Comparison of ENCODE assay signal across 27 mouse cellular contexts in the genomic region with DNA sequence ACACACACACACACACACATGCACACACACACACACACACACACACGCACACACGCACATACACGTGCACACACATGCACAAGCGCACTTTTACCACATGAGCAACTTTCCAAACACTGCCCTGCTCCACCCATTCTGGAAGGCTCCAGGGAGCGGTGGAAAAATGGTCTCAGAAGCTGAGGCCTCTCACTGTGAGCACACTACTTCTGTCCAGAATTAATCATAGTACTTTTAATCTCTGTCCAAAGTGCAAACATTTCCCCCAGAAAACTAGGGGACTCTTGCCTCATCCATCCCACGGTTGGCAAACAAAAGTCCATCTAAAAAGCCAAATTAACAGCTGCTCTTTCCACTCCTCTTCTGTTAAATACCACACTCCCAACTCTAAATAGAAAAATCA.
A peak's percentile ranks its signal among the peaks of the same experiment; 100 is the strongest.
DNase-seq lines count a peak whose midpoint lies in the region; ATAC-seq and TF ChIP-seq lines count a peak whose summit lies in the region.
"Had no signal": no experiment of that assay in that cellular context is flagged by ENCODE, and none has a peak within 500 bp of the region (broad histone marks: within the 10 kb centered on the region; RNA-seq: fewer than 3 reads in every experiment).

No protein-coding gene starts in this region.

- H3K9me3 ChIP-seq in heart, embryonic 12.5 days (replicated peaks): no peaks in the 10 kb centered on the region
- no peaks in the 10 kb centered on the region for H3K9me3 ChIP-seq in liver, postnatal 0 days (ENCODE audit: low read length)
- no peaks in the 10 kb centered on the region for H3K9me3 ChIP-seq in liver, embryonic 12.5 days (replicated peaks)
- H3K9me3 ChIP-seq: G1E; heart, embryonic 15.5 days; megakaryocyte, embryonic 14.5 days; midbrain, embryonic 12.5 days; neural tube, embryonic 13.5 days had no signal

- H3K4me1 ChIP-seq in heart, embryonic 12.5 days (replicated peaks): peaks cover 8% of the 10 kb centered on the region; the same call in 1 of the 2 replicates
- H3K4me1 ChIP-seq in liver, postnatal 0 days (ENCODE audit: insufficient read depth): peaks cover 9% of the 10 kb centered on the region
- H3K4me1 ChIP-seq in liver, embryonic 12.5 days: peaks cover 52% of the 10 kb centered on the region
- H3K4me1 ChIP-seq: heart, embryonic 15.5 days; megakaryocyte, embryonic 14.5 days; neural tube, embryonic 13.5 days had no signal

- TF ChIP-seq EP300 in liver, postnatal 0 days (IDR thresholded peaks at IDR 0.05; ENCODE audit: low read depth): no peak

- H3K27me3 ChIP-seq in heart, embryonic 12.5 days (replicated peaks): no peaks in the 10 kb centered on the region
- H3K27me3 ChIP-seq in liver, postnatal 0 days (ENCODE audit: insufficient read depth, low read length): no peaks in the 10 kb centered on the region
- no peaks in the 10 kb centered on the region for H3K27me3 ChIP-seq in liver, embryonic 12.5 days (replicated peaks)
- H3K27me3 ChIP-seq: heart, embryonic 15.5 days; midbrain, embryonic 12.5 days; neural tube, embryonic 13.5 days had no signal

- no peak for ATAC-seq in heart, embryonic 12.5 days (ENCODE audit: insufficient number of reproducible peaks, low FRiP score)
- peak; percentile 64 for ATAC-seq in liver, postnatal 0 days
- no peak for ATAC-seq in liver, embryonic 12.5 days
- ATAC-seq in monocyte, adult 5-6 weeks (replicated peaks; ENCODE audit: insufficient number of reproducible peaks, low FRiP score, low TSS enrichment, poor library complexity, severe bottlenecking): no peak
- ATAC-seq: forebrain, embryonic 16.5 days; hindbrain, postnatal 0 days; lung, postnatal 0 days had no signal

- H3K27ac ChIP-seq in gastrocnemius, adult 2 months: no peak overlapping the region
- no peak overlapping the region for H3K27ac ChIP-seq in heart, embryonic 12.5 days (ENCODE audit: poor library complexity, severe bottlenecking)
- H3K27ac ChIP-seq in liver, postnatal 0 days (ENCODE audit: low read depth): no peak overlapping the region
- no peak overlapping the region for H3K27ac ChIP-seq in liver, embryonic 12.5 days
- H3K27ac ChIP-seq: heart, embryonic 15.5 days; hindbrain, postnatal 0 days; midbrain, embryonic 12.5 days; neural tube, embryonic 13.5 days had no signal

- intact Hi-C loops in gastrocnemius, adult 2 months (cut with DNase I): no loop called here
- intact Hi-C loops in gastrocnemius, postnatal 14 days (cut with DNase I; ENCODE audit: low total_unique reads): no loop called here

- WGBS in heart, embryonic 12.5 days: 85% methylated on average over 6 of the region's 6 CpGs
- 67% methylated on average over 6 of the region's 6 CpGs for WGBS in liver, postnatal 0 days (ENCODE audit: insufficient replicate concordance)
- WGBS in liver, embryonic 12.5 days (ENCODE audit: insufficient replicate concordance): 77% methylated on average over 6 of the region's 6 CpGs

- H3K4me3 ChIP-seq in gastrocnemius, adult 2 months: no peak overlapping the region
- no peak overlapping the region for H3K4me3 ChIP-seq in heart, embryonic 12.5 days
- no peak overlapping the region for H3K4me3 ChIP-seq in liver, postnatal 0 days (ENCODE audit: low read depth, low read length)
- H3K4me3 ChIP-seq in liver, embryonic 12.5 days: no peak overlapping the region
- H3K4me3 ChIP-seq: erythroblast, embryonic 14.5 days; heart, embryonic 15.5 days; megakaryocyte, embryonic 14.5 days; midbrain, embryonic 12.5 days; neural tube, embryonic 13.5 days had no signal

- no peak overlapping the region for H3K4me2 ChIP-seq in heart, embryonic 12.5 days
- no peak overlapping the region for H3K4me2 ChIP-seq in liver, postnatal 0 days (ENCODE audit: low read depth, low read length)
- H3K4me2 ChIP-seq in liver, embryonic 12.5 days: no peak overlapping the region
- H3K4me2 ChIP-seq: heart, embryonic 15.5 days; midbrain, embryonic 12.5 days; neural tube, embryonic 13.5 days had no signal

- no peaks in the 10 kb centered on the region for H3K36me3 ChIP-seq in heart, embryonic 12.5 days
- no peaks in the 10 kb centered on the region for H3K36me3 ChIP-seq in liver, postnatal 0 days (replicated peaks; ENCODE audit: insufficient read depth, low read length)
- H3K36me3 ChIP-seq in liver, embryonic 12.5 days: no peaks in the 10 kb centered on the region
- H3K36me3 ChIP-seq: G1E; heart, embryonic 15.5 days; midbrain, embryonic 12.5 days had no signal

- no peak for TF ChIP-seq CTCF in gastrocnemius, adult 2 months (IDR thresholded peaks at IDR 0.05)
- TF ChIP-seq CTCF in liver, postnatal 0 days (IDR thresholded peaks at IDR 0.05; ENCODE audit: low read depth): no peak

- peak; percentile 31 for DNase-seq in gastrocnemius, adult 2 months
- no peak for DNase-seq in gastrocnemius, postnatal 14 days
- peak; percentile 20 for DNase-seq in heart, adult 8-10 months (ENCODE audit: low spot score)
- no peak for DNase-seq in liver, postnatal 0 days
- DNase-seq: adrenal gland, adult 8-10 months; cerebellum, adult 2 months; cerebellum, postnatal 14 days; kidney, adult 11 months; kidney, postnatal 14 days; left cerebral cortex, postnatal 4 days; lung, adult 18-20 months; lung, postnatal 4 days; right cerebral cortex, postnatal 4 days; thymus, adult 2 months; thymus, postnatal 4 days had no signal

- no peak overlapping the region for H3K9ac ChIP-seq in heart, embryonic 12.5 days
- no peak overlapping the region for H3K9ac ChIP-seq in liver, postnatal 0 days (replicated peaks)
- no peak overlapping the region for H3K9ac ChIP-seq in liver, embryonic 12.5 days
- H3K9ac ChIP-seq: heart, embryonic 15.5 days; midbrain, embryonic 12.5 days; neural tube, embryonic 13.5 days had no signal

Comparison
In these comparisons a context has a peak if more than half of its experiments do, and no peak if none do; other contexts are left out.
1. DNase-seq: peak in gastrocnemius, adult 2 months (single experiment) and heart, adult 8-10 months (single experiment); none in gastrocnemius, postnatal 14 days (single experiment) and liver, postnatal 0 days (single experiment).